Mouse (Mus musculus): Measurements from ENCODE around the gene Wbp11. TPM values are rescaled to one million over a fixed set of nuclear protein-coding genes. Genes with fewer than 3 reads are reported as not detected.
"Not testable (repeated sequence)": the region's sequence is repeated elsewhere in the genome, so short reads cannot be mapped to it uniquely, and the experiment has no call there.

Gene Wbp11
- polyA plus RNA-seq, 1 experiment from 2014 or later = 114 TPM

DNA sequence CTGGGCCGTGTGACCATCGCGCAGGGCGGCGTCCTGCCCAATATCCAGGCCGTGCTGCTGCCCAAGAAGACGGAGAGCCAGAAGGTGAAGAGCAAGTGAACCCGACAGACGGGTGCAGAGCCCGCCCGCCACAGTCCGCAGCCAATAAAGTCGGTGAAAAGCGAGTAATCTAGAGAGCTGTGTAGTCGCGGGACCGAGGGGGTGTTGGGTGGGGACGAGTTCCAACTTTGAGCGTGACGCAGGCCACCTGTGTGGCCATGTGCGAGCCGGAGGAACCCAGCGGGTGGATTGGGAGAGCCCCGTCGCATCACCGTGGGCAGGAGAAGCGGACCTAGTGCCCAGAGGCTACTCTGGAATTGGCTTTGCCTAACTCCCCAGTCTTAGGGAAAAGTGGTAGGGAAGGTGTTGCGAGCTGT is 19.4 kb downstream of the Wbp11 start:
- ATAC-seq (ENCODE audit: low FRiP score, low read depth) = no peak

DNA sequence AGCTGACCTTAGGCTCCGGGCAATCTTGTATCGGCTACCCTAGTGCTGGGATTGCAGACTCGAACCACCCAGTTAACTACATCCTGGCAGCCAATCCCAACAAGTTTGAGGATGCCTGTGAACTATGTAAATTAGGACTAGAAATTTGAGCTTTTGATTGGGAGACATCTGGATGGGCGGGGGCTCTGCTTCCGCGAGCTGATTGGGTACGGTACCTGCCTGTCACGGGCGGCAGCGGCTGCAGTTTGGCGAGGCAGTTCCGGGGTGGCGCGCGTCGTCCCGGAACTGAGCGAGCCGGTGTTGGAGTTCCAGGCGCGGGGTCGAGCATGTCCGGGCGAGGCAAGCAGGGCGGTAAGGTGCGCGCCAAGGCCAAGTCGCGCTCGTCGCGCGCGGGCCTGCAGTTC is 20.0 kb downstream of the Wbp11 start, which contains the start of gene H2afj:
Gene H2afj (plus strand): TSS at position 231 of the 404 bp plus-strand sequence.
- peak within 1 kb of the TSS; percentile 77 for H3K9ac ChIP-seq
- peaks cover 28% of the 10 kb centered on the region for H3K36me3 ChIP-seq
- peak within 1 kb of the TSS; percentile 68 for H3K27ac ChIP-seq
- H3K4me2 ChIP-seq (replicated peaks) = peak within 1 kb of the TSS; percentile 98
- under 1% methylated on average over 34 of the region's 34 CpGs for WGBS
- H3K4me3 ChIP-seq = peak within 1 kb of the TSS; percentile 83
- peaks cover 36% of the 10 kb centered on the region for H3K4me1 ChIP-seq
- H3K9me3 ChIP-seq = no peaks in the 10 kb centered on the region
- ATAC-seq (ENCODE audit: low FRiP score, low read depth) = peak; percentile 90
- no peaks in the 10 kb centered on the region for H3K27me3 ChIP-seq

More for the DNA sequence above, 19.4 kb downstream of the Wbp11 start:
- peak overlapping the region; percentile 98 for H3K4me2 ChIP-seq (replicated peaks)
- no peaks in the 10 kb centered on the region for H3K27me3 ChIP-seq
- peaks cover 30% of the 10 kb centered on the region for H3K4me1 ChIP-seq
- WGBS = under 1% methylated on average over 28 of the region's 28 CpGs
- H3K9me3 ChIP-seq = no peaks in the 10 kb centered on the region
- no peak overlapping the region for H3K27ac ChIP-seq
- H3K4me3 ChIP-seq = peak overlapping the region; percentile 83
- peaks cover 33% of the 10 kb centered on the region for H3K36me3 ChIP-seq
- peak overlapping the region; percentile 77 for H3K9ac ChIP-seq

DNA sequence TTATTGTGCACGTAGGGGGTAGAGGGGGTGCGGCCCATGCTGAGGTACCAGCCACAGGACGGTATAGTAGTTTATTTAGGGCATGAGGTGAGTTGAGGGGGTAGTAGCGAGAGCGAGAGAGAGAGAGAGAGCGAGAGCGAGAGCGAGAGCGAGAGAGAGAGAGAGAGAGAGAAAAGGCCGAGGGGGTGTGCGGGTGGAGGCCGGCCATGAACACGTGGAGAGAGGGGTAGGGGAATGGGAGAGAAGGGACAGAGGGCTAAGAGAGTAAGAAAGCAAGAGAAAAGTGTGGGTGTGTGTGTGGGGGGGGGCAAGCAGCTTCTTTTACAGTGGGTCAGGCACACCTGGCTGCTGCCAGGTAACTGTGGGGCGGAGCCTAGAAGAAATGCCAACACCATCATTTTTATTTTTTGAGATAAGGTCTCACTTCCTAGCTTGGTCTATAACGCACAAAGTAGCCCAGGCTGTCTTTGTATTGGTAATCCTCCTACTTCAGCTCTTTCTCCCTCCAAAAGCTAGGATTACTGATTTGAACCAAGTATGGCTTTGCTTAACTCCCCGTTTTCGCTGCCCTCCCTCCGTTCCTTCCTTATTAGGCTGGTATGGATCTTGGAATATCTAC is 20.5 kb downstream of the Wbp11 start:
- H3K9me3 ChIP-seq = no peaks in the 10 kb centered on the region
- peaks cover 23% of the 10 kb centered on the region for H3K36me3 ChIP-seq
- peak overlapping the region; percentile 68 for H3K27ac ChIP-seq
- no peaks in the 10 kb centered on the region for H3K27me3 ChIP-seq
- H3K4me1 ChIP-seq = peaks cover 39% of the 10 kb centered on the region
- H3K9ac ChIP-seq = peak overlapping the region; percentile 43; the same call in 1 of the 2 replicates
- ATAC-seq (ENCODE audit: low FRiP score, low read depth) = peak; percentile 0; the same call in 1 of the 2 replicates
- peak overlapping the region; percentile 83 for H3K4me3 ChIP-seq
- H3K4me2 ChIP-seq (replicated peaks) = peak overlapping the region; percentile 98
- WGBS = 40% methylated on average over 18 of the region's 18 CpGs

DNA sequence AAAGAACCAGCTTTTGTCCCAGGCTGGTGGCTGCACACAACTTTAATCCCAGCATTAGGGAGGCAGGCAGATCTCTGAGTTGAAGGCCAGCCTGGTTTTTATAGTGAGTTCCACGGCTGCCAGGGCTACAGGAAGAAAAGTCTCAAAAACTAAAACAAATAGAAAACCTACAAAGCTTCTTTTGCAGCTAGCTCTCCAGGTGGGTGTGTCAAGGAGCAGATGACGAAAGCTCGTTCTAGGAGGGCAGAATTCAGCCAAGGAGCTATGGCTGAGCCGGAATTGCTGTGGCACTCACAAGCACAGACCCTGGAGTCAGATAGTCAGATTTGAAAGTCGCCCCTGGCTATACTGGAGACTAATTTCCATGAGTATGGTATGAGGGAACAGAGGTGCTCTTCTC is 21.2 kb downstream of the Wbp11 start:
- no peak for ATAC-seq (ENCODE audit: low FRiP score, low read depth)
- WGBS = 64% methylated on average over 5 of the region's 5 CpGs
- Histone ChIP-seq H3K4me1 (peaks cover 39% of the 10 kb centered on the region), H3K36me3 (peaks cover 16% of the 10 kb centered on the region), H3K27ac (peak overlapping the region; percentile 68; the same call in 1 of the 2 replicates), H3K9ac (no peak overlapping the region), H3K27me3 (no peaks in the 10 kb centered on the region), H3K4me2 (replicated peaks) (peak overlapping the region; percentile 98), H3K9me3 (no peaks in the 10 kb centered on the region), H3K4me3 (0 out of 2 replicates have a peak overlapping the region, but pooled peaks have one; percentile 83)

DNA sequence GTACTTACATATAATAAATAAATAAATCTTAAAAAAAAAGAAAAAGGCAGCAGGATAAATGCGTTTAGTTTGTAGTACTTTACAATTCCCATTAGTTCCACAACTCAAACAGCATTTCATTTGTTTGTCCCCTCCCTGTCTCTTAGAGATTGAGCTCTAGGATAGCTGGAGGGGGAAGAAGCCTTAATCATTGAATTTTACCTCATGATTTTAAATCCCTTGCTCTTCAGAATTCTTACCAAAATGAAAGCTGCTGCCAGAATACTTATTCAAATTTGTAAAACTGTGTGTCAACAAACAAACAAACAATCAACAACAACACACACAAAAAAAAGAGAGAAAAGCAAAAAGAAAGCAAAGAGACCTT is 22.6 kb downstream of the Wbp11 start:
- no peak for ATAC-seq (ENCODE audit: low FRiP score, low read depth)
- Histone ChIP-seq H3K9ac (no peak overlapping the region), H3K27me3 (no peaks in the 10 kb centered on the region), H3K27ac (no peak overlapping the region; the same call in 1 of the 2 replicates), H3K4me3 (no peak overlapping the region), H3K36me3 (peaks cover 5% of the 10 kb centered on the region; the same call in 1 of the 2 replicates), H3K4me2 (replicated peaks) (peak overlapping the region; percentile 75; the same call in 1 of the 2 replicates), H3K9me3 (no peaks in the 10 kb centered on the region), H3K4me1 (peaks cover 39% of the 10 kb centered on the region)
- 81% methylated on average over 1 of the region's 1 CpGs for WGBS

DNA sequence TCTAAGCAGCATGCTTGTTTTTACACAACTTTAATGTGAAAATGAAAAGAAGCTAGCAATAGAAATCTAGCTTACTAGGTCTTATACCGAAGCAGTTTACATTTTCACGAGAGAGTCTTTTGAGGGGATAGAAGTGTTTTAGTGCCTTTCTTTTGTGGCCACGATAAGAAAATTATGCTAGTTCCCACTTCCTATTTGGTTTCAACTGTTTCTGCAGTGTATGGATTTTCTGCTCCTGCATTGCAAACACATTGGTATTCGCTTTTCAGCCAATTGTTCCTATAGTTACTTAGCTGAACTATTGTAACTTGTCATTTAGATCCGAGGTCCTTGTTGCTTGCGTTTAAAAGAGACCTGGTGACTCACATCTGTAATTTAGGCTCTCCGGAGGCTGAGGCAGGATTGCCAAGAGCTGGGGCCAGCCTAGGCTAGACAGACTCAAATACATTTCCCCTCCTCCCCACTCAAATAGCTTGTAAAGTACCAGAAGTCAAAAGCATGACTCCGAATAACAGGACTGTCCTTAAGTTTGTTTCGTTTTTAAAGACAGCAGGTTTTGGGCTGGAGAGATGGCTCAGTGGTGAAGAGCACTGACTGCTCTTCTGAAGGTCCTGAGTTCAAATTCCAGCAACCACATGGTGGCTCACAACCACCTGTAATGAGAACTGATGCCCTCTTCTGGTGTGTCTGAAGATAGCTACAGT is 23.2 kb downstream of the Wbp11 start:
- no peaks in the 10 kb centered on the region for H3K27me3 ChIP-seq
- no peaks in the 10 kb centered on the region for H3K36me3 ChIP-seq
- WGBS = 28% methylated on average over 9 of the region's 9 CpGs
- H3K9ac ChIP-seq = peak overlapping the region; percentile 62
- no peaks in the 10 kb centered on the region for H3K9me3 ChIP-seq
- H3K4me3 ChIP-seq = peak overlapping the region; percentile 74
- ATAC-seq (ENCODE audit: low FRiP score, low read depth) = no peak
- H3K27ac ChIP-seq = peak overlapping the region; percentile 100
- peaks cover 36% of the 10 kb centered on the region for H3K4me1 ChIP-seq
- peak overlapping the region; percentile 75 for H3K4me2 ChIP-seq (replicated peaks)

DNA sequence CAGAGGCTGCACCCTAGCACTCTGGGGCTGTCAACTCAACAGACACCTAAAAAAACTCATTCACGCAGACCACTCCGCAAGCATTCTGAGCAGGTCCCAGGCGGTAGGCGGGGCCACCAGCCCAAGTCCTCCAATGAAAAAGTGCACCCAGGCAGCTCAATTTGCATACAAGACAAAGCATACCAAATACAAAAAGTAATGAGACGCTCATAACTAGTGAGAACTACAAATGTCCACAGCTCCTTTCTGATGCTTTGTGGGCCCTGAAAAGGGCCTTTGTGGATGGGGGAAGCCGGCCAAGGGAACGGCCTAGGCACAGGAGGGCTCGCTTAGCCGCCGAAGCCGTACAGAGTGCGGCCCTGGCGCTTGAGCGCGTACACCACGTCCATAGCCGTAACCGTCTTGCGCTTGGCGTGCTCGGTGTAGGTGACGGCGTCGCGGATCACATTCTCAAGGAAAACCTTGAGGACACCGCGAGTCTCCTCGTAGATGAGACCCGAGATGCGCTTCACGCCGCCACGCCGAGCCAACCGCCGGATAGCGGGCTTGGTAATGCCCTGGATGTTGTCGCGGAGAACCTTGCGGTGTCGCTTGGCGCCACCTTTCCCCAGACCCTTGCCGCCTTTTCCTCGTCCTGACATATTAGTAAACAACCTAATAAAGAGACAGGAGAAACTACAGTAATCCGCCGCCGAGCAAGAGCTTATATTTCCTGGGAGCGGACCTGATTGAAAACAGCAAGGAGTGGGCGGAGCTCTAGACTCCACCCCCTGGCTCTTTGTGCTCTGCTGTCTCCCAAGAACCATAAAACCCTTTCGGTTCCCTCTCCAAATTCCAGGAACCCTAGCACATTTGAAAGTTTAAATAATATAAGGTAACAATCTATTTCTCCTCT is 24.0 kb downstream of the Wbp11 start, which contains the start of gene Hist4h4:
Gene Hist4h4 (minus strand): TSS at position 677 of the 895 bp plus-strand sequence.
- H3K9ac ChIP-seq = peak within 1 kb of the TSS; percentile 98
- peak within 1 kb of the TSS; percentile 74 for H3K4me3 ChIP-seq
- H3K4me1 ChIP-seq = peaks cover 28% of the 10 kb centered on the region
- WGBS = under 1% methylated on average over 50 of the region's 50 CpGs
- H3K36me3 ChIP-seq = no peaks in the 10 kb centered on the region
- H3K9me3 ChIP-seq = no peaks in the 10 kb centered on the region
- peak; percentile 76 for ATAC-seq (ENCODE audit: low FRiP score, low read depth)
- H3K27ac ChIP-seq = peak within 1 kb of the TSS; percentile 100
- peak within 1 kb of the TSS; percentile 75 for H3K4me2 ChIP-seq (replicated peaks)
- H3K27me3 ChIP-seq = no peaks in the 10 kb centered on the region

DNA sequence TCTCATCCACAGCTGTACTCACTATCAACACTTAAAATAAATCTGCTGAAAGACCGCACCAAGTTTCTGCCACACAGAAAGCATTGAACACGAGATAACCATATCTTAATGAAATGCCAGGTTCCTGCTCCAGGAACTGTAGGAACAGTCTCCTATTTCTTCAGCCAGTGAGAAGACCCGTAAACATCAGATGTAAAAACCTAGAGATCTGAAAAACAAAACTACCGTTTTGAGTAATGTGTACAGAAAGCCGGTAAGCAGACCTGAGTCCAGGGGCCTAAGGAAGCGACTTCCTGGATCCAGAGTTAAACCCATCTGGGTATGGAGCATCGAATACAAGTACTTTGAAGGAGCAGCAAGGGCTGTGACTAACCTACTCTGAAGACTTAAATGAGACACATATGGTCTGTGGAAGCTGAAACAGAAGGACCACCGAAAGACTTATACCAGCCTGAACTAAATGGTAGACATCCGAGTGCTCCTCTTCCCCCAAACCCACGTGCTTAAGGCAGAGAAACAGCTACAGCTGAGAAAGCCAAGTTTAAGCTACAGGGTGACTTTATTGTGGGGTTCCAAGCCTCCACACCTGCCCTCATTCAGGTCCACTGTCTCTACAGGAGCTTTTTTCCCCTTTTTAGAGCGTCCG is 24.8 kb downstream of the Wbp11 start:
- Histone ChIP-seq H3K9ac (peak overlapping the region; percentile 98), H3K4me3 (peak overlapping the region; percentile 74), H3K4me2 (replicated peaks) (peak overlapping the region; percentile 75), H3K4me1 (peaks cover 24% of the 10 kb centered on the region), H3K27ac (peak overlapping the region; percentile 100), H3K9me3 (no peaks in the 10 kb centered on the region), H3K27me3 (no peaks in the 10 kb centered on the region), H3K36me3 (no peaks in the 10 kb centered on the region)
- no peak; the same call in 1 of the 2 replicates for ATAC-seq (ENCODE audit: low FRiP score, low read depth)
- WGBS = 13% methylated on average over 12 of the region's 12 CpGs

DNA sequence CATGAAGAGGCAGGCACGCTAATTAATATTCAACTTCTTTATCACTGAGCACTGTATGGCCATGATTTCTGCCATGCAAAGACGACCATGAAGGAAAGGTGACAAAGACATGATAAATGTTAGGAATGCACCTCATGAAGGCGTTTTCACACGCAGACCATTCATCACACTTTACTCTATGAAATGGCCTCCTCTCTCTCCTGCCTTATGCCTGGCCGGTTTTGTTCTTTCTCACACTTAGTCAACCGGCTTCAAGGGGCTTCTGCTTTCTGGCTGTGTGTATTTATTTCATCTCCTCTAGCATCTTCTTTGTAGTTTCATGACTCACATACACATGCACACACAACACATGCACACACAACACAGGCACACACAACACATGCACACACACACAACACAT is 26.8 kb downstream of the Wbp11 start:
- Histone ChIP-seq H3K27ac (no peak overlapping the region), H3K4me2 (replicated peaks) (no peak overlapping the region), H3K4me1 (peaks cover 14% of the 10 kb centered on the region), H3K4me3 (no peak overlapping the region), H3K36me3 (no peaks in the 10 kb centered on the region), H3K27me3 (no peaks in the 10 kb centered on the region), H3K9ac (no peak overlapping the region), H3K9me3 (no peaks in the 10 kb centered on the region)
- WGBS = 86% methylated on average over 6 of the region's 6 CpGs
- no peak for ATAC-seq (ENCODE audit: low FRiP score, low read depth)

DNA sequence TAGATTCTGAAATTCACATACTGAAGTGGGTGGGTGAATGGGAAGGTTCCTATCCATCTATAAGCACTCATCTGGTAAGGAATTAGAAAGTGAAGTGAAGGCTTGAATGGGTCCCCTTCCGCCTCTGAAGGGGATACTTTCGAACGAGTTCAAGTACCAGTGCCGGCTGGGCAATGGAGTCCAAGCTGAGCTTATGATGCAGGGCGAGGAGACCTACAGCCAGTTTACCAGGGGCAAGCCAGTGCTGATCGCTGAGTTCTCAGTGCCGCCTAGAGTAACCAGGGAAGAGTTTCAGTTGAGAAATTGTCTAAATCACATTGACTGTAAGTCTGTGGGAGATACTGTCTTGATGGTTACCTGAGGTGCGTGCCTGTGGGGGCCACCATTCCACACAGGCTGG is 27.3 kb downstream of the Wbp11 start:
- H3K27me3 ChIP-seq = no peaks in the 10 kb centered on the region
- H3K9me3 ChIP-seq = no peaks in the 10 kb centered on the region
- H3K4me2 ChIP-seq (replicated peaks) = no peak overlapping the region
- no peaks in the 10 kb centered on the region for H3K36me3 ChIP-seq
- H3K9ac ChIP-seq = no peak overlapping the region
- WGBS = 93% methylated on average over 8 of the region's 8 CpGs
- no peak overlapping the region for H3K4me3 ChIP-seq
- peaks cover 14% of the 10 kb centered on the region for H3K4me1 ChIP-seq
- no peak for ATAC-seq (ENCODE audit: low FRiP score, low read depth)
- no peak overlapping the region for H3K27ac ChIP-seq

DNA sequence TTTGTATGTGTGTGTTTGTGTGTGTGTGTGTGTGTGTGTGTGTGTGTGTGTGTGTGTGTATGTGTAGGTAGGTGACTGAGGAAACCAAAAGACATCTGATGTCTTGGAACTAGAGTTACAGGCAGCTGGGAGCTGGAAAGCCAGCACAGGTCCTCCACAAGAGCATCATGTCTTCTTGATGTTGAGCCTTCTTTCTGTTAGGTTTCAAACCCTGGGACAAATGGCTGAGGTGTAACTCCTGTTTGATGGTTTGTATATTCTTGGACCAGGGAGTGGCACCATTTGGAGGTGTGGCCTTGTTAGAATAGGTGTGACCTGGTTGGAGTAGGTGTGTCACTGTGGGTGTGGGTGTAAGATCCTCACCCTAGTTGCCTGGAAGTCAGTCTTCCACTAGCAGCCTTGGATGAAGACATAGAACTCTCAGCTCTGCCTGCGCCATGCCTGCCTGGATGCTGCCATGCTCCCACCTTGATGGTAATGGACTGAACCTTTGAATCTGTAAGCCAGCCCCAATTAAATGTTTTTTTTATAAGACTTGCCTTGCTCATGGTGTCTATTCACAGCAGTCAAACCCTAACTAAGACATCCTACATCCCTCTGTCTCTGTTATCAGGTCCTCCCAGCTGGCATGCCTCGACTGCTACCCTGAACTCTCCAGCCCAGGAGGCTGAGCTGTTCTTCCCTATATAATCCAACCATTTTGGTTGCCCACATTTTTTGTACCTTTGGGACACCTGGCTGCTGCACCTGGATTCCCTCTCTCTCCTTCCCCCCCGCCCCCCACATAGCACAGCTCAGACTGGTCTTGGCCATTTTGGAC is 29.9 kb downstream of the Wbp11 start:
- 84% methylated on average over 3 of the region's 3 CpGs for WGBS
- not testable (repeated sequence) for H3K36me3 ChIP-seq; H3K27ac ChIP-seq; H3K4me3 ChIP-seq; H3K9ac ChIP-seq; H3K4me2 ChIP-seq (replicated peaks); H3K9me3 ChIP-seq; H3K27me3 ChIP-seq; ATAC-seq (ENCODE audit: low FRiP score, low read depth)
- H3K4me1 ChIP-seq = peaks cover 14% of the 10 kb centered on the region
